Mouse (Mus musculus): ENCODE data around the gene Ubxn11.
A peak's percentile ranks its signal among the peaks of the same experiment; 100 is the strongest.

The Ubxn11 gene

DNA sequence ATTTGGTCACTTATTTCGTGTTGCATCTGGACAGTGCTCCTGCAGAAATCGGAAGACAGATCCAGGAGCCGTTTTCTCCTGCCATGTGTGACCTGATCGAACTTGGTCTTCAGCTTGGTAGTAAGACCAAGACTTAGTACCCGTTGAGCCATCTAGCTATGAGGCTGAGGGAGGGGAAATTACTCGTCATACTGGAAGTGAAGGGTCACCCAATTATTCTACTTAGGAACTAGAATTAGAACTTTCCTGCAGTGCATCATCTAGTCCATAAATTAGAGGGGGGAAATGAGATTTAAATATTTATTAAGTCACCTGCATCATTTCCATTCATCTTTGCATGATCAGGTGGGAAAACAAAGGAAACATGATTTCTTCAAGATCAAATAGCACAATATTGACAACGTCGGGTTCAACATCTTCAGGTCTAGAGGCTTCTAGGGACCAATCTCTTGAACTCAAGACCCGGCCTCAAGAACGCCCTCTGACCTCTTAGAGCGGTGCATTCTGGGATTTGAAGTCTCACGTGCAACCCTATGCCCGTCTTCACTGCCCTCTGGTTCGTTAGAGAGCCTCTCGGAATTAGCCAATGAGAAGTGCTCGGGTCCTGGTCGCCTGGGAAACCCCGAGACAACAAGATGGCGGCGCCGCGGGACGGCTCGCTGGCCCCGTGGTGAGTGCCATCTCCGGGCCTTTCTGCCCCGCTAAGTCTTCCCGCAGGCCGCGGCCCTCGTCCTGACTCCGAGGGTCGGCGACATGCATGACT, at the start of gene Ubxn11:
TSS of gene Ubxn11 (plus strand) at position 592 of the 763 bp plus-strand sequence.
- peak; percentile 62 to 84 for DNase-seq (ENCODE audit: low spot score in 2 of 2)

DNA sequence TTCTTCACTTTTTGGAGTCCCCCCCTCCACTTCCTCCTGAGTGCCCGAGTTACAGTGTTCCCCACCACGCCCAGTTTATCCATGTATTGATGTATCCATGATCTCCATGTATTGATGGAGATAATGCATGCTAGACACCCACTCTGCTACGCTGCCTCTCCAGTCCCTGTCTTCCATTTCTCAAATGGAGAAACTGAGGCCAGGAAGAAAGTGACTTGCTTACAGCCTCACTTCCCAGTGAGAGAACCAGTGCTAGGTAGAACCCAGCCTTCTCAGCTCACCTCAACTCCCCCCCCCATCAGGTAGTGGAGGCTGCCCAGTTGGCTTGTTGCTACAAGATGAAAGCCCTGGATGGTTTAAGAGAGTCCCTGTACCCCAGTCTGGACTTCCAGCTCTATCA, 48.8 kb upstream of the Ubxn11 start, which contains the start of gene Zfp683:
TSS of gene Zfp683 (plus strand) at position 301 of the 400 bp plus-strand sequence.
- no peak for DNase-seq (ENCODE audit: low spot score in 2 of 2)

DNA sequence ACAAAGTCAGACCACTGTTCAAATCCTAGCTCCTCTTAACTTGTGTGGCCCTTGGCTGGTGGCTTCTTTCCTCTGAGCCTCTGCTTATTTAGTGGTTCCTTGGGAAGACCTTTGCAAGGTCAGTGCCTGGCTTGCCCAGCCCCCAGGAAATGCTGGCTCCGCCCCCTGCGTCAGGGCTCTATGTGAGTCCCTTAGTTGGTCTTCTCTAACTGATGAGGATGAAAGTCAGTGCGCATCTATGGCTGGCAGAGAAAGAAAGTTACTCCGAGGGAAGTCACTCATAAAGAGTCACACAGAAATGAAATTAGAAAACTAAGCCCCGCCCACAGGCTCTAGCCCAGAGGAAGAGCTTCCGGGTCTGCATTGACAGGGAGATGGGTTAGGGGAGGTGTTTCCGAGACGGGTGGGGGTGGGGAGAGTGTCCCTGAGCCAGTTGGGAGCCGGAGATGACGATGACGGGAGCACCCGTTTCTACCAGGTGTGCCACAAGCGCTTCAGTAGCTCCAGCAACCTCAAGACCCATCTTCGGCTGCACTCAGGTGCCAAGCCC, 44.1 kb upstream of the Ubxn11 start:
- DNase-seq (ENCODE audit: low spot score in 2 of 2) = no peak

DNA sequence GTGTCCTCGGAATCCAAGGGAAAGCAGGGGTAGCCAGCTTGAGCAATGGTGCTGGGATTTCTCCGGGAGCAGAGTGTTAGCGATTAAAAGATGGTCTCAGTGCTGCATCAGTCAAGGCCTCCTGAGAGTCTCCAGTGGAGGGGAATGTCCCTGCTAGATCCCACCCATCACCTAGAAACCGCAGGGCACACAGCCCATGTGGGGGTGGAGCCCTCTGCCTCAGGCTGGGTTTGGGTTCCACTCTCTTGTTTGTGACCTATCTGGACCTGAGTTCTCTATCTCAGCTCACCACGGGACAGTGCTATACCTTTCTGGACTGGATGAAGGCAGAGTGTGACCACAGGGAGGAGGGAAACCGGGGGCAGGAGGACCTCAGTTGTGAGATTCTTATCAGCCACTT, 43.5 kb upstream of the Ubxn11 start:
- no peak for DNase-seq (ENCODE audit: low spot score in 2 of 2)

DNA sequence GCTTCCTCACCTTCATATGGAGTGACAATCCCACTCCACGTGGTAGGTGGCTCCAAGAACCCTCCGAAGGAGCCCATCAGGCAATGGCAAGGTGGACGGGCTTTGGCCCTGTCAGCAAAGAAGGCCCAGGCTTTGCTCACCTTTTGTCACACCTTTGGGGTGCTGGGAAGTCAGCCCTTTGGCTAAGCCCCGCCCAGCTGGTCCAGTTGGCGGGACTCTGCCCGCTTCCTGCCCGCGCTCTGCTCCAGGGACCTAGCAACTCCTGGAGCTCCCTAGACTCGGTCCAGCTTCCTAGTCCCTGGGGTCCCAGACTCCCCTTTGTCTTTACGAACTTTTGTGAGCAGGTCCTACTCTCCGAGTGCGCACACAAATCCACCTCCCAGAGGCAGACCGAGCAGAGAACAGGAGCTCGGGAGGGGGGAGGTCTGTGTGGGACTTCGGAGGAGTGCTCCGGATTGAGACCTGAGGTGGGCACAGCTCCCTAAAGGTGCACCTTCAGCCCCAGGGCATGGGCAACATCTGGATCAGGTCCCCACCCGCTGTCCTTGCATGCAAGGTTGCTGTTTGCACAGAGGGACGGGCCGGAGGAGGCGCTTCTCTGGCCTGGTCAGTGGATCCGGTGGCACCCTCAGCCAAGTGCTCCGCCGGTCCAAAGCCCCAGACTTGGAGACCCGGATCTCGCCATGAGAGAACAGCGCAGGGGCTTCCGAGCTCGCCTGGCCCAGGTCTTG, 42.1 kb upstream of the Ubxn11 start, which contains the start of gene Crybg2:
TSS of gene Crybg2 (plus strand) at position 681 of the 731 bp plus-strand sequence.
- no peak for DNase-seq (ENCODE audit: low spot score in 2 of 2)

DNA sequence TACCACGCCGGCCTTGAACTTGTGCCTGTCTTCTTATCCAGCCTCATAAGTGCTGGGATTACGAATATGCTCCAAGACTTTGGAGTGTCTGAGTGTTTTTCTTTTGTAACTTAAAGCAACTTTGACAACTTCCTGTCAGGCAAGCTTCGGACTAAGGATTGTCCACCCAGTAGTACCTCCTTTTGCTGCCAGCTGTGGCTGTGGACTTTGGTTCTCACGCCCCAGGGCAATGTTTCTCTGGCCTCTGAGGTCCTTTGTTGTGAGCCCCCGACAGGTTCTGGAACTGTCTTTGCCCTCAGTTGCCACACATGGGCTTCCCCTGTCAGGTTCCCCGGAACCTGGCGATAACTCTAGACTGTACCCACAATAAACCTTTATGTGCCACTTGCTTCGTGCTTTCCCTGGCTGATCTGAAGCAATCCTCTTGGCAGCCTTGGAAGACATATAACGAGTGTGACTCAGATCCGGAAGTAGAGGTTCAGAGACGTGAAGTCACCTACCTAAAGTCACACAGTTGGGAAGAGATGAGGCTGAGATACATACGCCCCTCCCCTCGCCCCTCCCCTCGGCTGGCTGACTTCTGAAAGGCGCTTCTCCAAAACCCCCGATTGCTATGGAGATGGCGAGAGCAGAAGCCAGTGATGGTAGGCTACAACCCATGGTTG, 41.1 kb upstream of the Ubxn11 start:
- peak; percentile 31 to 43 for DNase-seq (ENCODE audit: low spot score in 2 of 2)

DNA sequence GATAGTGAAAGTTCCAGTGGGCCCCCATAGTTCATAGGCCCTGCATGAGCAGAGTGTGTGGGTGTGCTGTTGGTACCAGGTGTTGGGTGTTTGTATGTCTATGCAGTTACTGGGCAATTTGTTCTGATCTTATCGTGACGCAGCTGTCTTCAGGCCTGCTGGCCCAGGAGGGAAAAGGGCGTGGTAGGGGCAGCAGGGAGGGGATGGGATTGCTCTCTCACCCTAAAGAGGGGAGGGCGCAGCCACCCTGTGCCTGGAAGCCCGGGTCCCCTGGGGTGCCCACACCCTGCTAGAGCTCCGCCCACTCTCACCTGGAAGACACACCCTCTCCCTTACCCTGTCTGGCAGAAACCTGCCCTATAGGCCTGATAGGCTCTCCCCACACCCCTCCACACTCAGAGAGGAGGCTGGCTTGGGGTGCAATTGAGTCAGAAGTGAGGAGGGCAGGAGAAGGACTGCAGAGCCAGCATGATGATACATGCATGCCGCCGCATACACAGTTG, 40.4 kb upstream of the Ubxn11 start:
- DNase-seq (ENCODE audit: low spot score in 2 of 2) = peak; percentile 46 to 61

DNA sequence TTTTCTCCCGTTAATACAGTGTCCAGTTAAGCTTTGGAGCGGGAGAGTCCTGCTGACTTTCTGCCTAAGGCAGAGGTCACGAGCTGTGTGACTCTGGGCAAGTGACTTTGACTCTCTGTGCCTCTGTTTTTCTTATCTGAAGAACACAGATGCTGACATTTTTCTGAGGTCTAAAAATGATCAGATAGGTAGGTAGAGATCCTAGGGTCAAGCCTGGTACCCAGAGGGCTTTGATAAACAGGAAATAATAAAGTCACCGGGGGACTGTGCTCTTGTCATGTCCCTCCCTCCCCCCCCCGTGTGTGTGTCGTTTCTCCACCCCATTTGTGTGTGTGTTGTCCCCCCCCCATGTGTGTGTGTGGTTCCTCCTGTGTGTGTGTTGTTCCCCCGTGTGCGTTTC, 39.8 kb upstream of the Ubxn11 start:
- no peak for DNase-seq (ENCODE audit: low spot score in 2 of 2)

DNA sequence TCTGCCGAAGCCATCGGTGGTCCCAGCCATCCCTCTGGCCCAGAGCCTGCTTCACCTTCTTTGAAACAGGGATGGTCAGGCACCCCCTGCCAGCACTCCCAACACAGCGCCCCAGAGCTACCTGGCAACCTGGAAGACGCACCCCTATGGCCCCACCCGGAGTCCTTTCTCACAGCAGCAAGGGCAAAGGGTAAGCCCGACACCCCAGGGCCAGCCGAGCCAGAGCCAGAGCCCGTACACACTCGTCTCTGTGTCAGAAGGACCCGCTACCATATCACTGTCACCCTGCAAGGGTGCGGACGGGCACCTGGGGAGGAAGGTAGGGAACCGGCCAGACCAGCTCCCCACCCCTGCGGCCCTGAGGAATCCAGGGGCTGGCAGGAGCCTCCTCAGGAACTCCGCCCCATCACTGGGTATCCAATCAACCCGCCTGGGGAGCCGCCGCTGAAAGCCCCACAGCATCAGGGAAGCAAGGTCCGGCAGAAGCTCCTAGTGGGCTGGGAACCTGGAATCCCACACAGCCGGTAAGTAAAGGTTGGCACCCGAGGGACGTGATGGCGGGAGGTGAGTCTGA, 36.9 kb upstream of the Ubxn11 start:
- peak; percentile 55 to 70 for DNase-seq (ENCODE audit: low spot score in 2 of 2)

DNA sequence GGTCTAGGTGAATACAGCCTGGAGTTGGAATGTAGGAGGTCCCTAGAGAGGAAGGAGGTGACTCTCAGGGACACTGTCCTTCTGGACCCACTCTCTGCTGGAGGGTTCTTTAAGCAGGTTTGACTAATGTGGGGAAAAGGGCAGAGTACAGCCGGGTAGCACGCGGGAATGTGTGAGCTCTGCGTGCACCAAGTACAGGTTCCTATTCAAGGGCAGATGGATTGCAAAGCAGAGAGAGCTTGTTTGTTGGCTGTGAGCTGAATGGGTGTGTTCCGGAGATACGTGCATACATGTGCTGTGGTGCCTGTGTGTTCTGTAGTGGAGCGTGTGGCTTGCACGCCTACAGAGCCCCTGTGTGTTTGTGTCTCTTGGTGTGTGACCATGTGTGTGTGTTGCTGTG, 35.0 kb upstream of the Ubxn11 start:
- peak in 1 of 2 experiments; percentile 20 for DNase-seq (ENCODE audit: low spot score in 2 of 2)

DNA sequence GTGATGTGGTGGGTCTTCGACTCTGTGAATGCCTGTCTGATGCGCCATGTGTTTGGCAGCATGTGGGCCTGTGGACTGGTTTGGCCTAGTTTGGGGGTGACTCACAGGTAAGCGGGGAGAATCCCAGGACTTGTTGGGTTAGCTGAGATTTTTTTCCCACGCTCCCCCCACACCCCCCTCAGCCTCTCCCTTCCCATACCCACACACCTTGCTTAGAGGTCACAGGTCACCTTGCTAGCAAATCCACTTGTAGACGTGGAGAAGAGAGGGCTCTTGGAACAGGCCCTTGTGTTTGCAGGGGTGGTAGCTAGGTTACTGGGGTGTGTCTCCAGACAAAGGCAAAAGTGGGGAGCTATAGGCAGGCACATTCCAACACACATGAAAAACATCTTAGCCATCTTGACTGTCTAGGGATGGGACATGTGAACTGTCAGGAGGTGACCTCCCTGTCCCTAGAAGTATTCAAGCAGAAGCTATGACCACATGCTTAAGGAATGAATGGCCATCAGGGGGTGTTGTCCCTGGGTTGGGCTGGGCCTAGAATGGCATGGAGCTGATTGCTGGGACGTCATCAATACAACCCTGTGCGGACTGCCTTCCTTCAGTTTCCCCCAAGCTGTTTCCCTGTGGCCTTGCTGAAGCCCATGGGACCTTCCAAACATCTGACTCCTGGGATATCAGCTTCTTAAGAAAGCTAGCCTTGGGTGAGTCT, 34.4 kb upstream of the Ubxn11 start:
- DNase-seq (ENCODE audit: low spot score in 2 of 2) = peak; percentile 39 to 42

DNA sequence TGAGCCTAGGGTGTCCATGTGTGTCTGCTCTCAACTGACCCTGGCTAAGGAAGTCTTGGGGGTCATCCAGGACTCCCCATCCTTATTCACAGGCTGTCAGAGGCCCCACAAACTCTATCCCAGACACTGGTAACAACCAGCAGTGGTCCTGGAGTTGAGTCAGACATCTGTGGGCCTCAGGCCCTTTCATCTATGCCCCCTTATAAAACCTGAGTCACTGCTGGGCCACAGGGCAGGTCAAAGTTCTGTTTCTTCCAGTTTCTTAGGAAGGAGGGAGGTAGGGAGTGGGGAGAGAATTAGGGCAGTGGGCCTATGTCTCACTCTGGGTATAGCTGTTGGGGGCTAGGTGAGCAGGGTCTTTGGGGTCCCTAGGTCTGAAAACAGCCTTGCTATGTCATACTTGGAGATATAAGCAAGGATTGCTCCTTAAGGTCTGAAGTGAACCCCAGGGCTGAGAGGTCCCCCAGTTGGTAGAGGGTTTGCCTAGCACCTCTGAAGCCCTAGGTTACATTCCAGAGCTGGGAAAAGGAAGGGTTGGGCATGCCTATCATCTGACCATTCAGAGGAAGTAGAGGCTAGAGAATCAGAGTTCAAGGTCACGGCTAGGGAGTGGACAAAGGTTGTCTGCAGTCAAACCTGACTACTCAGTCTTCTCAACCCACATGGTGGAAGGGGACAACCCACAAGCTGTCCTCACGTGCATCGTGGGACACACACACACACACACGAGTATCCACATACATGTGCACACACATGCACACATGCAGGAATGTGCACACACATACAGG, 33.4 kb upstream of the Ubxn11 start:
- DNase-seq (ENCODE audit: low spot score in 2 of 2) = no peak

DNA sequence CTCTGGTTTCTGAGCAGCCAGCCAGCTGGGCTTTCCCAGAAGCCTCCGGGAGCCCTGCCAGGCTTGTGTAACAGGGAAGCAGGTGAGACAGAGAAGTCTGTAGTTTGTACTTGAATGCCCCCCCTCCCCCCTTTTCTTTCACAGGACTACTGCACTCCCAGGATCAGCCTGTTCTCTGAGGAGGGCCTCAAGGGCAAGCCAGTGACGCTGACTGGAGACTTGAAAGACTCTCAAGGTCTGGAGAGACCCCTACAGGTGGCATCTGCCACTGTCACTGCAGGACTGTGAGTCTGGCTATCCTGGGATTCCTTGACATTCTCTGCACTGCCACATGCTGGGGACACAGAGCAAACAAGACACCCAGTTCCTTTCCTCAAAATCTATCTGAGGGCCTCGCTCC, 23.7 kb upstream of the Ubxn11 start:
- DNase-seq (ENCODE audit: low spot score in 2 of 2) = no peak

DNA sequence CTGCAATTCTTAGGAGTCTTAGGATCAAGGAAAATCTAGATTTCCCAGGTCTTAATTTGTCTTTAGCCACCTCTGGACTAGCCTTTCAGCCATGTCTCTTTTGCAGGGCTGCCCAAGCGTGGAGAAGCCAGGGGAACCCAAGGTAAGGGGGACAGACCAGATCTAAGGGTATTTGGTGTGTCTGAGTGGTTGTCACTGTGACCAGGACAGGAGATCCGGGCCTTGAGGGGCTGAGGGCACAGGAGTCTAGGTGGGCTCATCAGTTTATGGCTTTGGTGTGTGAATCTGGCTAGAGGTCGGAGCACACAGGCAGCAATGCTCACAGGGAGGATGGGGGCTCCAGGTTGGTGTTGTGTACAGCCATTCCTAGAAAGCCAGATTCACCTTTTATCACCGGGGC, 21.7 kb upstream of the Ubxn11 start:
- no peak for DNase-seq (ENCODE audit: low spot score in 2 of 2)

DNA sequence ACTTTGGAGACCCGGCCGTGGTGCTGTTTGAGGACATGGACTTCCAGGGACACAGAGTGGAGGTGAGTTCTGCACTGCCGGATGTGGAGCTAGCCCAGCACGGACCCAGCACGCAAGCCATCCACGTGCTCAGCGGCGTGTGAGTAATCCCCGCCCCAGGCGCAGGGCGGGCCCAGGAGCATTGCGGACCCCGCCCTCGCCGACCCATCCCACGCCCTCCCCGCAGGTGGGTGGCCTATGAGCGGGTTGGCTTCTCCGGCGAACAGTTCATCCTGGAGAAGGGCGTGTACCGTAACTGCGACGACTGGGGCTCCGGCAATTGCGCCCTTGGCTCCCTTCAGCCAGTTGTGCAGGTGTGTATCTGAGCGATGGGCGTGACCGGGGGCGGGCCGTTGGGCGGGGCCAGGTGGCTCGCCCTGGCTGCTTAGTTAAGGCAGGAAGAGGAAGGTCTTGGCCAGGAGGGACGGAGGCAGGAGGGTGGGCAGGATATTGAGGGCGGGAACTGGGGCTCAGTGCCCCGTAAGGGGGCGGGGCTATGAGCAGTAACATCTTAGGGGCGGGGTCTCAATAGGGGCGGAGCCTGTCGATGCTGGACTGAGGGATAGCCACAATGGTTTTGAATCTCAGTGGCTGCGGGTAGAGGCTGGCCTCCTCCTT, 20.5 kb upstream of the Ubxn11 start:
- peak; percentile 77 to 81 for DNase-seq (ENCODE audit: low spot score in 2 of 2)

DNA sequence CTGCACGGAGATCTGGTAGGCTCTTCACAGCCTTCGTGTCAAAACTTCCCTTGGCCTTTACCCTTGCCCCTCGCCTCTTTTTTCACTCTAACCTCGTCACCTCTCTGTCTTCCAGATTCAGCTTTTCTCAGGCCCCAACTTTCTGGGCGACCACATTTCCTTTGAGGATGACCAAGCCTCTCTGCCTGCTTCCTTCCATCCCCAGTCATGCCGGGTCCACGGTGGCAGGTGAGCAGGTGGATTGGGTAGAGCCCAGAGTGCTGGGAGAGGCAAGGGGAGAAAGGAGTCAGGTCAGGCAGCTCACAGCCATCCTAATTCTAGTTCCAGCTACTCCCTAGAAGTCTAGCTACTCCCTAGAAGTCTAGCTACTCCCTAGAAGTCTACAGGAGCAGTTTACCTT, 19.9 kb upstream of the Ubxn11 start:
- no peak for DNase-seq (ENCODE audit: low spot score in 2 of 2)

DNA sequence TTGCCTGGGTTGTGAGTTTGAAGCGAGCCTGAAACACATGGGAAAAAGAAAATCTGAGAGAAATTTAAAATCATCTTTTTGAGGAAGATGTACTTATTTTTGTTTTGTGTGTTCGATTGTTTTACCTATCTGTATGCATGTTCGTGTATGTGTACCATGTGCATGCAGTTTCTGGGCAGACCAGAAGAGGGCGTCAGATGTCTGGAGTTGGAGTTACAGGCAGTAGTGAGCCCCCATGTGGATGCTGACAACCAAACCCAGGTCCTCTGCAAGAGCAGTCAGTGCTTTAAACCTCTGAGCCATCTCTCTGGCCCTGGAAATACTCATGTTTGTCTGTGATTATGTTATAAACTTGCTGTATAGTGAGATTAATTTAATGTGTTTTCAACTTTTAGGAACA, 17.4 kb upstream of the Ubxn11 start:
- DNase-seq (ENCODE audit: low spot score in 2 of 2) = no peak

DNA sequence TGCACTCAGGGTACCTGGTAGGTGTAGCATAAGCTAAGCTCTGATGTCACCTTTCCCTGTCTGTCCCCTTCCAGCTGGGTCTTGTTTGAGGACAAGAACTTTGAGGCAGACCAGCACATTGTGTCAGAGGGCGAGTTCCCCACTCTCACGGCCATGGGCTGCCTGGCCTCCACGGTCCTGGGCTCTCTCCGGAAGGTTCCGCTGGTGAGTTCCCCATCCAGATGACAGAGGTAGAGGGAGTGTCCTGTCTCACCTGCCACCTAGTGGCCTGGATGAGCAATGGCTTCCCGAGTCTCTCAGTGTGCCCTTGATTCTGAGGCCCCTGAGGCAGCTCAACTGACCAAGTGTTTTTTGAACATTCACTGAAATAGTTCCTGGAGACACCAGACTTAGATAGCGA, 15.0 kb upstream of the Ubxn11 start:
- DNase-seq (ENCODE audit: low spot score in 2 of 2) = peak in 1 of 2 experiments; percentile 14

DNA sequence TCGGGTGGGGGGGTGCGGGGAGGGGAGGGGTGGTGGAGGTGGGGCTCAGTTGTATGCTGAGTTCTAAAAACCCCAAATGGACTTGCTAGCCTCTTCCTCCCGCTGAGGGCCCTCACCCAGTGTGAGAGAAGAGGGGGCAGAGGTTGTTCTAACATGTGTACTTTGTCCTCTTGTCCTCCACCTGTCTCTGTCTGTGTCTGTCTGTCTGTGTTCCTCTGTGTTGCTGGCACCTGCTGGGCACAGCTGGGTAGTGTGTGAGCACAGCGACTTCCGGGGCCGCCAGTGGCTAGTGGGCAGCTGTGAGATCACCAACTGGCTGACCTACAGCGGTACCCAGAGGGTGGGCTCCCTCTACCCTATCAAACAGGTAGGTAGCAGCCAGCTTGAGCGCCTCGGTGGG, 13.3 kb upstream of the Ubxn11 start:
- DNase-seq (ENCODE audit: low spot score in 2 of 2) = no peak
